Mouse (Mus musculus) lung, adult 2 months (tissue): ENCODE measurements at regions not wholly inside any gene's neighbourhood (a gene's known extent, or its start where the extent isn't known, plus 50 kb on each side); places are given as distances from the start of the nearest gene placed in this dataset.

Experiments
- CTCF ChIP-seq: fragments of 200-500 bp; IDR thresholded peaks from 2 replicates; pipeline ENCODE4 v1.5.1; 2011; ENCODE audit warnings: mild to moderate bottlenecking, low read length, control low read depth; ENCODE audit not compliant: insufficient read depth
- POLR2A ChIP-seq: fragments of 200-500 bp; IDR thresholded peaks from 2 replicates; pipeline ENCODE4 v1.6.1; 2011; ENCODE audit warnings: low read depth, mild to moderate bottlenecking, control low read depth, low read length, borderline replicate concordance; ENCODE audit errors: extremely low read depth

DNA sequence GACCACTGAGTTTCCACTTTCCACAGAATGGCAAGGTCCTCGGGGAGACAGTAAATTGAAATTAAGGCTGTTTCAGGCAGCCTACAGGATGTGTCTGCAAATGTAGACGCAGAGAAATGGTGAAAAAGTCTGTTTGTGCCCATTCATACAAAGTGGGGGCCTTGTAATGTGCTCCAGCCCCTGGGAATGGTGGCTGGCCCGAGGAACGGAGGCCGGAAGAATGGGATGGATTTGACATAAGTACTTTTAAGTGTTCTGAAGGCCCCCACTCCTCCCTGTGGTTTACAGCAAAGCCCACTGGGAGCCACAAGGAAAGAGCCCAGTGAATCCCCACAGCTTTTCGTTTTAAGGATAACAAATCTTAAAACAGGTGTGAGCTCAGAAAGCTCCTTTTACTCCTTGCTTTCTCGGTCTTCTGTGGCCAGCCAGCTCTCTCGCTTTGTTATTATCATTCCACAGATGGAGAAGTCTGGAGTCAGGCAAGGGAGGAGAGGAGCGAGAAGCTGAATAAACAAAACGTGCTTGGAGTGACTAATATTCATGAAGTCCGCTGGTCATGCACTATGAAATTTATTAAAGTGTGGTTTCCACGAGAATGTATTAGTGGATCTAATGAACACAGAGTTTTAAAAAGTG is 337.7 kb downstream of the Hlx start:
- TF ChIP-seq CTCF (no peak), POLR2A (no peak)
